Mouse (Mus musculus) MEL (cell line): ENCODE measurements at regions not wholly inside any gene's neighbourhood (a gene's known extent, or its start where the extent isn't known, plus 50 kb on each side); places are given as distances from the start of the nearest gene placed in this dataset.

Source experiments
- DNase-seq: peaks from one replicate; pipeline ENCODE4 v3.0.0; 2011; ENCODE audit warnings: low read depth, low spot score
- H3K27ac ChIP-seq: 2 replicates; pipeline ENCODE4 v1.5.1; 2012; ENCODE audit warnings: low read depth, mild to moderate bottlenecking, control low read depth, low read length, moderate library complexity; ENCODE audit not compliant: control insufficient read depth
- H3K27me3 ChIP-seq, 2 experiments: fragments of 150-350 bp in 1 of 2; sonication (generic) in 1 of 2; 2 replicates each; pipeline ENCODE4 v1.6.1; 2012; ENCODE audit warnings: low read length in 2 of 2, mild to moderate bottlenecking in 2 of 2, improper control_type of control experiment in 1 of 2, moderate library complexity in 1 of 2; ENCODE audit not compliant: insufficient read depth in 2 of 2, control insufficient read depth in 1 of 2
- H3K36me3 ChIP-seq, 2 experiments: 2 replicates each; pipeline ENCODE4 v1.6.1; 2012 to 2014; ENCODE audit warnings: low read length in 2 of 2, improper control_type of control experiment in 1 of 2, inconsistent platforms in 1 of 2, mild to moderate bottlenecking in 1 of 2; ENCODE audit not compliant: insufficient read depth in 2 of 2, control insufficient read depth in 1 of 2
- H3K4me1 ChIP-seq, 2 experiments: fragments of 150-350 bp in 1 of 2; sonication (generic) in 1 of 2; 2 replicates each; pipeline ENCODE4 v1.6.1; 2012; ENCODE audit warnings: low read length in 2 of 2, improper control_type of control experiment in 1 of 2, mild to moderate bottlenecking in 1 of 2; ENCODE audit not compliant: insufficient read depth in 2 of 2, control insufficient read depth in 1 of 2
- H3K4me3 ChIP-seq, 2 experiments: fragments of 150-350 bp in 1 of 2; sonication (generic) in 1 of 2; 2 replicates each; pipeline ENCODE4 v1.5.1; 2012; ENCODE audit warnings: low read depth in 2 of 2, low read length in 2 of 2, mild to moderate bottlenecking in 2 of 2, moderate library complexity in 2 of 2, control low read depth in 1 of 2, improper control_type of control experiment in 1 of 2; ENCODE audit not compliant: control insufficient read depth in 1 of 2, insufficient read depth in 1 of 2
- H3K79me2 ChIP-seq: 2 replicates; pipeline ENCODE4 v1.6.1; 2012; ENCODE audit warnings: mild to moderate bottlenecking, low read length, moderate library complexity; ENCODE audit not compliant: control insufficient read depth, poor library complexity, insufficient read depth
- H3K9ac ChIP-seq: 2 replicates; pipeline ENCODE4 v1.6.1; 2012; ENCODE audit warnings: low read depth, mild to moderate bottlenecking, control low read depth, low read length, moderate library complexity; ENCODE audit not compliant: control insufficient read depth, poor library complexity, severe bottlenecking
- H3K9me3 ChIP-seq: fragments of 150-350 bp; sonication (generic); replicated peaks from 2 replicates; pipeline ENCODE4 v1.6.1; 2012; ENCODE audit warnings: mild to moderate bottlenecking, low read length, improper control_type of control experiment, moderate library complexity; ENCODE audit not compliant: insufficient read depth
- CHD1 ChIP-seq: IDR thresholded peaks from 2 replicates; pipeline ENCODE4 v1.6.1; 2012; ENCODE audit warnings: low read depth, mild to moderate bottlenecking, inconsistent platforms, low read length, improper control_type of control experiment
- CTCF ChIP-seq, 3 experiments: IDR thresholded peaks in 2 of 3; conservative IDR thresholded peaks in 1 of 3; 2 replicates each; pipeline ENCODE4 v1.5.1; 2011 to 2012; ENCODE audit warnings: low read length in 3 of 3, low read depth in 2 of 3, mild to moderate bottlenecking in 2 of 3, improper control_type of control experiment in 1 of 3, inconsistent platforms in 1 of 3, mixed read lengths in 1 of 3, moderate library complexity in 1 of 3; ENCODE audit not compliant: control insufficient read depth in 1 of 3, insufficient read depth in 1 of 3, poor library complexity in 1 of 3, severe bottlenecking in 1 of 3
- E2F4 ChIP-seq: IDR thresholded peaks from 2 replicates; pipeline ENCODE4 v1.6.1; 2011; ENCODE audit warnings: low read depth, low read length, improper control_type of control experiment, borderline replicate concordance
- ELF1 ChIP-seq: IDR thresholded peaks from 2 replicates; pipeline ENCODE4 v1.6.1; 2014; ENCODE audit warnings: low read depth, mild to moderate bottlenecking, inconsistent platforms, low read length, improper control_type of control experiment, moderate library complexity
- GABPA ChIP-seq: IDR thresholded peaks from 2 replicates; pipeline ENCODE4 v1.6.1; 2012; ENCODE audit warnings: low read depth, mild to moderate bottlenecking, inconsistent platforms, low read length, improper control_type of control experiment, moderate library complexity
- GATA1 ChIP-seq: IDR thresholded peaks from 2 replicates; pipeline ENCODE4 v1.6.1; 2011; ENCODE audit warnings: low read depth, low read length, improper control_type of control experiment
- HCFC1 ChIP-seq: IDR thresholded peaks from 2 replicates; pipeline ENCODE4 v1.6.1; 2012; ENCODE audit warnings: low read depth, mild to moderate bottlenecking, inconsistent platforms, low read length, improper control_type of control experiment, moderate library complexity
- KAT2A ChIP-seq: conservative IDR thresholded peaks from 2 replicates; pipeline ENCODE4 v1.6.1; 2012; ENCODE audit warnings: low read depth, low read length, improper control_type of control experiment, inconsistent platforms
- MAFK ChIP-seq: IDR thresholded peaks from 2 replicates; pipeline ENCODE4 v1.6.1; 2011; ENCODE audit warnings: low read depth, mild to moderate bottlenecking, low read length, improper control_type of control experiment, borderline replicate concordance
- MAX ChIP-seq: IDR thresholded peaks from 2 replicates; pipeline ENCODE4 v1.6.1; 2011; ENCODE audit warnings: low read length, improper control_type of control experiment
- MEF2A ChIP-seq: IDR thresholded peaks from 2 replicates; pipeline ENCODE4 v1.6.1; 2014; ENCODE audit warnings: low read depth, mild to moderate bottlenecking, inconsistent platforms, low read length, improper control_type of control experiment; ENCODE audit not compliant: poor library complexity, insufficient replicate concordance, severe bottlenecking; ENCODE audit errors: extremely low read depth
- MXI1 ChIP-seq: IDR thresholded peaks from 2 replicates; pipeline ENCODE4 v1.6.1; 2011; ENCODE audit warnings: mild to moderate bottlenecking, low read depth, low read length, improper control_type of control experiment
- MYB ChIP-seq: IDR thresholded peaks from 2 replicates; pipeline ENCODE4 v1.6.1; 2011; ENCODE audit warnings: mild to moderate bottlenecking, low read depth, low read length, improper control_type of control experiment
- NELFE ChIP-seq: IDR thresholded peaks from 2 replicates; pipeline ENCODE4 v1.6.1; 2011; ENCODE audit warnings: low read depth, low read length, improper control_type of control experiment
- POLR2A ChIP-seq, 2 experiments: IDR thresholded peaks; 2 replicates each; pipeline ENCODE4 v1.6.1; 2011 to 2012; ENCODE audit warnings: low read length in 2 of 2, mild to moderate bottlenecking in 2 of 2, control low read depth in 1 of 2, improper control_type of control experiment in 1 of 2, low read depth in 1 of 2, moderate library complexity in 1 of 2; ENCODE audit not compliant: control insufficient read depth in 1 of 2, insufficient read depth in 1 of 2, poor library complexity in 1 of 2
- POLR2AphosphoS5 ChIP-seq: IDR thresholded peaks from 2 replicates; pipeline ENCODE4 v1.6.1; 2012; ENCODE audit warnings: low read depth, borderline replicate concordance, mild to moderate bottlenecking, inconsistent platforms, low read length, moderate library complexity, mixed read lengths
- SIN3A ChIP-seq: IDR thresholded peaks from 2 replicates; pipeline ENCODE4 v1.6.1; 2012; ENCODE audit warnings: low read length, improper control_type of control experiment, inconsistent platforms
- SMC3 ChIP-seq: IDR thresholded peaks from 2 replicates; pipeline ENCODE4 v1.6.1; 2011; ENCODE audit warnings: low read depth, low read length, improper control_type of control experiment
- TAL1 ChIP-seq: IDR thresholded peaks from 2 replicates; pipeline ENCODE4 v1.6.1; 2012; ENCODE audit warnings: mild to moderate bottlenecking, inconsistent platforms, low read length, moderate library complexity, mixed read lengths
- TCF12 ChIP-seq: IDR thresholded peaks from 2 replicates; pipeline ENCODE4 v1.6.1; 2014; ENCODE audit warnings: low read depth, mild to moderate bottlenecking, inconsistent platforms, low read length, improper control_type of control experiment, moderate library complexity
- UBTF ChIP-seq: IDR thresholded peaks from 2 replicates; pipeline ENCODE4 v1.6.1; 2012; ENCODE audit warnings: low read depth, mild to moderate bottlenecking, inconsistent platforms, low read length, improper control_type of control experiment, moderate library complexity, borderline replicate concordance; ENCODE audit not compliant: insufficient read depth
- USF1 ChIP-seq: IDR thresholded peaks from 2 replicates; pipeline ENCODE4 v1.6.1; 2014; ENCODE audit warnings: low read depth, mild to moderate bottlenecking, inconsistent platforms, low read length, improper control_type of control experiment, moderate library complexity
- USF2 ChIP-seq, 2 experiments: IDR thresholded peaks; 2 replicates each; pipeline ENCODE4 v1.6.1; 2011 to 2012; ENCODE audit warnings: improper control_type of control experiment in 2 of 2, low read length in 2 of 2, borderline replicate concordance in 1 of 2, inconsistent platforms in 1 of 2, low read depth in 1 of 2, mild to moderate bottlenecking in 1 of 2; ENCODE audit not compliant: insufficient read depth in 1 of 2
- ZKSCAN1 ChIP-seq: IDR thresholded peaks from 2 replicates; pipeline ENCODE4 v1.6.1; 2012; ENCODE audit warnings: low read depth, mild to moderate bottlenecking, inconsistent platforms, low read length, improper control_type of control experiment, moderate library complexity
- ZMIZ1 ChIP-seq: IDR thresholded peaks from 2 replicates; pipeline ENCODE4 v1.6.1; 2012; ENCODE audit warnings: low read depth, mild to moderate bottlenecking, inconsistent platforms, low read length, improper control_type of control experiment, moderate library complexity

- no peak overlapping the region for H3K27ac ChIP-seq
Observed at GRCm38 (mm10) chr13:83307696-83308095, 196.1 kb upstream of the Mef2c start.

GRCm38 (mm10) chr13:83328488-83328887, 175.3 kb upstream of the Mef2c start:
- TF ChIP-seq E2F4, result no peak
- no peak for TF ChIP-seq ZMIZ1
- TF ChIP-seq ELF1, result no peak
- no peak for TF ChIP-seq POLR2AphosphoS5
- no peak for TF ChIP-seq TCF12
- TF ChIP-seq MEF2A, result no peak
- TF ChIP-seq CTCF (IDR thresholded peaks at IDR 0.05 in 2 of 3, conservative IDR thresholded peaks at IDR 0.05 in 1 of 3; ENCODE audit: control insufficient read depth in 1 of 3, insufficient read depth in 1 of 3, low read depth in 2 of 3, low read length in 3 of 3, poor library complexity in 1 of 3, severe bottlenecking in 1 of 3), result no peak
- no peak for TF ChIP-seq SMC3
- no peak for TF ChIP-seq ZKSCAN1
- no peak for TF ChIP-seq USF2 (IDR thresholded peaks at IDR 0.05; ENCODE audit: borderline replicate concordance in 1 of 2, insufficient read depth in 1 of 2, low read depth in 1 of 2, low read length in 2 of 2)
- no peaks in the 10 kb centered on the region for H3K79me2 ChIP-seq
- no peaks in the 10 kb centered on the region for H3K9me3 ChIP-seq

More at GRCm38 (mm10) chr13:83307696-83308095, 196.1 kb upstream of the Mef2c start:
- no peak overlapping the region for H3K4me3 ChIP-seq
- H3K9ac ChIP-seq, result no peak overlapping the region
- no peaks in the 10 kb centered on the region for H3K4me1 ChIP-seq
- DNase-seq, result no peak
- no peaks in the 10 kb centered on the region for H3K79me2 ChIP-seq
- H3K36me3 ChIP-seq, result no peaks in the 10 kb centered on the region
- no peaks in the 10 kb centered on the region for H3K27me3 ChIP-seq
- TF ChIP-seq USF1 (no peak), MAX (no peak)
- H3K9me3 ChIP-seq, result no peaks in the 10 kb centered on the region

DNA sequence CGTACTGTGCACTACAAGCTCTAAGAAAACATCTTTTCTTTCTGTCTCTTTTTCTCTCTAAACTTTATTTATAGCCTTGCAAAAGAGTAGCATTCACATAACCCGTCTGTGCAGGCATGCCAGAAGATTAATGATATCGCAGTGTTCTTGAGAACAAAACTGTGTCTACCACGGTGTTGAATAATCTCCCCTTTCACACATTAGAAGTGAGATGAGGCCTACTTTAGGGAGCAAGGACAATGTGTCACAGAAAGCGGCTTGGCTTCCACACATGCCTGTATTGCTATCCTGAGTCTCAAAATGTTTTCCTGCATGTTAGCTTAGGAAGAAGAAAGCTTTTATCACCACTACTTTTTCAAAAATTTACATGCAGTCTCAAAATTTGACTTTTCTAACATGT, 170.1 kb upstream of the Mef2c start:
- H3K4me1 ChIP-seq, result no peaks in the 10 kb centered on the region
- no peaks in the 10 kb centered on the region for H3K36me3 ChIP-seq
- H3K9ac ChIP-seq, result no peak overlapping the region
- no peaks in the 10 kb centered on the region for H3K9me3 ChIP-seq
- H3K79me2 ChIP-seq, result no peaks in the 10 kb centered on the region
- no peak overlapping the region for H3K4me3 ChIP-seq
- no peak overlapping the region for H3K27ac ChIP-seq
- TF ChIP-seq NELFE, result no peak
- no peak for TF ChIP-seq SIN3A
- TF ChIP-seq UBTF, result no peak
- no peak for TF ChIP-seq MAX
- no peak for TF ChIP-seq MXI1
- no peak for TF ChIP-seq POLR2A (IDR thresholded peaks at IDR 0.05; ENCODE audit: control insufficient read depth in 1 of 2, insufficient read depth in 1 of 2, low read depth in 1 of 2, low read length in 2 of 2, poor library complexity in 1 of 2)
- no peak for TF ChIP-seq MAFK
- TF ChIP-seq ZMIZ1, result no peak
- TF ChIP-seq ELF1, result no peak
- no peak for TF ChIP-seq KAT2A
- no peak for TF ChIP-seq CHD1
- TF ChIP-seq MYB, result no peak
- no peak for TF ChIP-seq USF2 (IDR thresholded peaks at IDR 0.05; ENCODE audit: borderline replicate concordance in 1 of 2, insufficient read depth in 1 of 2, low read depth in 1 of 2, low read length in 2 of 2)
- no peak for TF ChIP-seq HCFC1
- TF ChIP-seq TCF12, result no peak
- no peak for TF ChIP-seq TAL1
- TF ChIP-seq MEF2A, result no peak
- no peak for TF ChIP-seq GATA1
- TF ChIP-seq CTCF (IDR thresholded peaks at IDR 0.05 in 2 of 3, conservative IDR thresholded peaks at IDR 0.05 in 1 of 3; ENCODE audit: control insufficient read depth in 1 of 3, insufficient read depth in 1 of 3, low read depth in 2 of 3, low read length in 3 of 3, poor library complexity in 1 of 3, severe bottlenecking in 1 of 3), result no peak
- no peak for TF ChIP-seq GABPA
- TF ChIP-seq, all 39 proteins: peak for 0
- DNase-seq, result no peak
- H3K27me3 ChIP-seq, result no peaks in the 10 kb centered on the region

More at GRCm38 (mm10) chr13:83328488-83328887, 175.3 kb upstream of the Mef2c start:
- Histone ChIP-seq H3K4me3 (no peak overlapping the region), H3K27ac (no peak overlapping the region), H3K4me1 (no peaks in the 10 kb centered on the region), H3K9ac (no peak overlapping the region), H3K36me3 (no peaks in the 10 kb centered on the region), H3K27me3 (no peaks in the 10 kb centered on the region)
- DNase-seq, result no peak
